Mouse (Mus musculus) left cerebral cortex, postnatal 25 days (tissue): ENCODE measurements around the gene Agbl4. TPM values are rescaled to one million over a fixed set of nuclear protein-coding genes. Genes with fewer than 3 reads are reported as not detected.

Experiments
- DNase-seq, 2 experiments: peaks; one replicate each; pipeline ENCODE4 v3.0.0; 2022; ENCODE audit warnings: low spot score in 2 of 2, mixed read lengths in 1 of 2
- intact Hi-C: fragments of 180-260 bp; cut with DNase I; formaldehyde crosslinking; loops from one replicate; pipeline ENCODE4 v1.15.1; 2025
- total RNA-seq, 2 experiments: library from RNA; stranded (reverse); gene quantifications; 2 replicates each; pipeline ENCODE4 v1.2.3; 2021

The Agbl4 gene
- total RNA-seq, 2 experiments from 2014 or later, result 21.2 to 22.6 TPM

GRCm38 (mm10) chr4:111467293-111467773, 1069.9 kb downstream of the Agbl4 start:
- intact Hi-C loops, result no loop called here

GRCm38 (mm10) chr4:111467796-111468195, 1070.3 kb downstream of the Agbl4 start:
- intact Hi-C loops, result no loop called here
- no peak for DNase-seq

More at GRCm38 (mm10) chr4:111467293-111467773, 1069.9 kb downstream of the Agbl4 start:
- DNase-seq, result peak in 1 of 2 experiments; percentile 75

- DNase-seq, result no peak
These were observed 1072.4 kb downstream of the Agbl4 start for GRCm38 (mm10) chr4:111469847-111470246.

GRCm38 (mm10) chr4:111471726-111472125, 1074.3 kb downstream of the Agbl4 start:
- no peak for DNase-seq
- intact Hi-C loops, result no loop called here

More at GRCm38 (mm10) chr4:111469847-111470246, 1072.4 kb downstream of the Agbl4 start:
- intact Hi-C loops, result no loop called here

- intact Hi-C loops, result no loop called here
- DNase-seq, result no peak
These were observed 1075.0 kb downstream of the Agbl4 start for GRCm38 (mm10) chr4:111472511-111472910.

GRCm38 (mm10) chr4:111473014-111473413, 1075.6 kb downstream of the Agbl4 start:
- intact Hi-C loops, result no loop called here
- DNase-seq, result no peak

GRCm38 (mm10) chr4:111475374-111475971, 1078.0 kb downstream of the Agbl4 start:
- no peak for DNase-seq
- intact Hi-C loops, result no loop called here

- intact Hi-C loops, result no loop called here
- no peak for DNase-seq
These were observed 1080.0 kb downstream of the Agbl4 start for GRCm38 (mm10) chr4:111477507-111477906.

- intact Hi-C loops, result no loop called here
- DNase-seq, result no peak
These were observed 1086.0 kb downstream of the Agbl4 start for GRCm38 (mm10) chr4:111483499-111483898.

GRCm38 (mm10) chr4:111485189-111485588, 1087.7 kb downstream of the Agbl4 start:
- intact Hi-C loops, result no loop called here
- DNase-seq, result no peak

GRCm38 (mm10) chr4:111486187-111486586, 1088.7 kb downstream of the Agbl4 start:
- no peak for DNase-seq
- intact Hi-C loops, result no loop called here

- no peak for DNase-seq
- intact Hi-C loops, result no loop called here
These were observed 1089.9 kb downstream of the Agbl4 start for GRCm38 (mm10) chr4:111487233-111487843.

- intact Hi-C loops, result loop anchor here (10.0 kb wide), 1 partner anchor 1459 kb away; no protein-coding TSS in a partner anchor
These were observed 1096.4 kb downstream of the Agbl4 start for GRCm38 (mm10) chr4:111493750-111494404.

GRCm38 (mm10) chr4:111495949-111496348, 1098.5 kb downstream of the Agbl4 start:
- peak; percentile 75 to 80 for DNase-seq
- intact Hi-C loops, result loop anchor here (1.0 to 10.0 kb wide), 5 partner anchors 86 to 1461 kb away; no protein-coding TSS in a partner anchor

More at GRCm38 (mm10) chr4:111493750-111494404, 1096.4 kb downstream of the Agbl4 start:
- peak in 1 of 2 experiments; percentile 17 for DNase-seq

- intact Hi-C loops, result loop anchor here (5.0 to 10.0 kb wide), 3 partner anchors 84 to 1464 kb away; no protein-coding TSS in a partner anchor
These were observed 1101.3 kb downstream of the Agbl4 start for GRCm38 (mm10) chr4:111498751-111499150.

GRCm38 (mm10) chr4:111501441-111501840, 1104.0 kb downstream of the Agbl4 start:
- intact Hi-C loops, result no loop called here

More at GRCm38 (mm10) chr4:111498751-111499150, 1101.3 kb downstream of the Agbl4 start:
- peak; percentile 76 to 92 for DNase-seq

GRCm38 (mm10) chr4:111502965-111503727, 1105.7 kb downstream of the Agbl4 start:
- intact Hi-C loops, result no loop called here

More at GRCm38 (mm10) chr4:111501441-111501840, 1104.0 kb downstream of the Agbl4 start:
- DNase-seq, result no peak

GRCm38 (mm10) chr4:111504952-111505351, 1107.5 kb downstream of the Agbl4 start:
- intact Hi-C loops, result no loop called here
- no peak for DNase-seq

More at GRCm38 (mm10) chr4:111502965-111503727, 1105.7 kb downstream of the Agbl4 start:
- DNase-seq, result no peak

GRCm38 (mm10) chr4:111510129-111510528, 1112.7 kb downstream of the Agbl4 start:
- intact Hi-C loops, result no loop called here
- DNase-seq, result no peak
